Mouse (Mus musculus) cerebellum, adult 2 months (tissue): Measurements from ENCODE around the gene Hspa2. TPM values are rescaled to one million over a fixed set of nuclear protein-coding genes. Genes with fewer than 3 reads are reported as not detected.

Experiments
- DNase-seq, 2 experiments: peaks; one replicate each; pipeline ENCODE4 v3.0.0; 2021
- H3K27ac ChIP-seq: fragments of 200-500 bp; 2 replicates; pipeline ENCODE4 v1.5.1; 2012; ENCODE audit warnings: low read length, control low read depth, inconsistent platforms; ENCODE audit not compliant: insufficient read depth
- H3K27me3 ChIP-seq: fragments of 200-500 bp; 2 replicates; pipeline ENCODE4 v1.6.1; 2012; ENCODE audit warnings: inconsistent platforms, mild to moderate bottlenecking, low read length, moderate library complexity; ENCODE audit not compliant: control insufficient read depth, insufficient read depth
- H3K4me1 ChIP-seq: fragments of 200-500 bp; 2 replicates; pipeline ENCODE4 v1.6.1; 2011; ENCODE audit warnings: low read length; ENCODE audit not compliant: control insufficient read depth, insufficient read depth
- H3K4me3 ChIP-seq: fragments of 200-500 bp; replicated peaks from 2 replicates; pipeline ENCODE3; 2011; ENCODE audit warnings: mild to moderate bottlenecking, low read depth, low read length, control low read depth; ENCODE audit not compliant: insufficient read depth
- CTCF ChIP-seq: fragments of 200-500 bp; IDR thresholded peaks from 2 replicates; pipeline ENCODE4 v1.5.1; 2011; ENCODE audit warnings: low read depth, mild to moderate bottlenecking, control low read depth, low read length, moderate library complexity, borderline replicate concordance; ENCODE audit not compliant: insufficient read depth
- POLR2A ChIP-seq: fragments of 200-500 bp; IDR thresholded peaks from 2 replicates; pipeline ENCODE4 v1.6.1; 2011; ENCODE audit warnings: low read length, control low read depth, borderline replicate concordance; ENCODE audit not compliant: insufficient read depth
- WGBS: fragments of 180-500 bp; shearing (Covaris S2); methylation state at CpG from one replicate; pipeline ENCODE4 v1.1.7; 2018; 5-methylcytosine and 5-hydroxymethylcytosine counted together
- polyA plus RNA-seq: library from polyadenylated mRNA; depleted of rRNA; stranded (reverse); fragments of >200 nt; gene quantifications from 2 replicates; pipeline ENCODE4 v1.2.3, GENCODE M21; 2012; rRNA removed

Hspa2 gene
- polyA plus RNA-seq, 1 experiment = 20.6 TPM

GRCm38 (mm10) chr12:76444359-76444772 lies 40.4 kb downstream of the Hspa2 start:
- H3K4me3 ChIP-seq = no peak overlapping the region
- WGBS = 72% methylated on average over 10 of the region's 10 CpGs
- no peak overlapping the region for H3K27ac ChIP-seq
- TF ChIP-seq POLR2A (no peak), CTCF (no peak)
- no peak for DNase-seq
- no peaks in the 10 kb centered on the region for H3K27me3 ChIP-seq
- no peaks in the 10 kb centered on the region for H3K4me1 ChIP-seq

- H3K27ac ChIP-seq = no peak overlapping the region
- H3K4me1 ChIP-seq = no peaks in the 10 kb centered on the region
- TF ChIP-seq CTCF (no peak), POLR2A (no peak)
- 77% methylated on average over 6 of the region's 6 CpGs for WGBS
- DNase-seq = no peak
- H3K27me3 ChIP-seq = no peaks in the 10 kb centered on the region
- H3K4me3 ChIP-seq = no peak overlapping the region
Observed at GRCm38 (mm10) chr12:76444862-76445261, 40.9 kb downstream of the Hspa2 start.

- H3K27ac ChIP-seq = no peak overlapping the region
- DNase-seq = no peak
Observed at GRCm38 (mm10) chr12:76446201-76446600, 42.2 kb downstream of the Hspa2 start.

GRCm38 (mm10) chr12:76448127-76448526 lies 44.2 kb downstream of the Hspa2 start:
- no peaks in the 10 kb centered on the region for H3K4me1 ChIP-seq
- WGBS = 72% methylated on average over 6 of the region's 6 CpGs
- TF ChIP-seq CTCF (no peak), POLR2A (no peak)
- H3K4me3 ChIP-seq = no peak overlapping the region
- no peaks in the 10 kb centered on the region for H3K27me3 ChIP-seq
- DNase-seq = no peak
- H3K27ac ChIP-seq = no peak overlapping the region

More at GRCm38 (mm10) chr12:76446201-76446600, 42.2 kb downstream of the Hspa2 start:
- Histone ChIP-seq H3K4me3 (no peak overlapping the region), H3K4me1 (no peaks in the 10 kb centered on the region), H3K27me3 (no peaks in the 10 kb centered on the region)
- 83% methylated on average over 11 of the region's 11 CpGs for WGBS
- TF ChIP-seq CTCF = no peak
- TF ChIP-seq POLR2A = no peak

DNA sequence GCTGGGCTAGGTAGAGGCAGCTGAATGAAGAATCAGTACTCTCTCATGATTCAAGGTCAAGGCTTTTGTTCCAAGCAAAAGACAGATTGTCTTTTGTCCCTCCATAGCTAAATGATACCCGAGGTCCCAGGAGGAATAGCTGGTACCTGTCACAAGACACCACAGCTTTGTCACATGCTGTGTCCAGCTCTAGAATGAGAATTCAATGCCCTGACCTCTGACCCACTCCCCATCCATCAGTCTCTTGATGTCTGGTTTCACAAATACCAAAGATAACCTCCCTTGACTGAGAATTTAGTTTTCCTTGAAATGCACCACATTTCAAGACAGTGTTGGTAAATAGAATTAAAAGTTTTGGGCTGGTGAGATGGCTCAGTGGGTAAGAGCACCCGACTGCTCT lies 48.2 kb downstream of the Hspa2 start:
- Histone ChIP-seq H3K4me1 (no peaks in the 10 kb centered on the region), H3K27me3 (no peaks in the 10 kb centered on the region), H3K4me3 (no peak overlapping the region), H3K27ac (no peak overlapping the region)
- no peak for DNase-seq
- WGBS = 74% methylated on average over 2 of the region's 2 CpGs
- TF ChIP-seq CTCF (no peak), POLR2A (no peak)

Other genes with a start within 250 kb of the Hspa2 start
- gene Esr2, start 226.9 kb upstream of the Hspa2 start, polyA plus RNA-seq = 0.07 and 0.10 TPM in 2 replicates
- gene Tex21, start 157.4 kb upstream of the Hspa2 start, polyA plus RNA-seq = not detected in 2 replicates
- 44.4 and 52.6 TPM in 2 replicates for gene Mthfd1, start 148.9 kb upstream of the Hspa2 start, polyA plus RNA-seq
- 3.8 and 4.4 TPM in 2 replicates for gene Akap5, start 79.3 kb upstream of the Hspa2 start, polyA plus RNA-seq
- 16.7 and 18.8 TPM in 2 replicates for gene Zbtb25, start 34.6 kb upstream of the Hspa2 start, polyA plus RNA-seq
- gene Zbtb1, start 33.9 kb upstream of the Hspa2 start, polyA plus RNA-seq = 3.2 and 3.3 TPM in 2 replicates
- 0.72 and 0.90 TPM in 2 replicates for gene Ppp1r36, start 13.4 kb downstream of the Hspa2 start, polyA plus RNA-seq
- gene Plekhg3, start 126.7 kb downstream of the Hspa2 start, polyA plus RNA-seq = 30.1 and 34.4 TPM in 2 replicates